Mouse (Mus musculus) central nervous system, embryonic 11.5 days (tissue): Measurements from ENCODE around the gene Magel2. TPM values are rescaled to one million over a fixed set of nuclear protein-coding genes. Genes with fewer than 3 reads are reported as not detected.

ENCODE experiments used
- polyA plus RNA-seq: library from polyadenylated mRNA; depleted of rRNA; stranded (reverse); fragments of >200 nt; gene quantifications from 2 replicates; pipeline ENCODE4 v1.2.3, GENCODE M21; 2012; rRNA removed

Gene Magel2
- polyA plus RNA-seq = 15.1 and 21.1 TPM in 2 replicates

DNA sequence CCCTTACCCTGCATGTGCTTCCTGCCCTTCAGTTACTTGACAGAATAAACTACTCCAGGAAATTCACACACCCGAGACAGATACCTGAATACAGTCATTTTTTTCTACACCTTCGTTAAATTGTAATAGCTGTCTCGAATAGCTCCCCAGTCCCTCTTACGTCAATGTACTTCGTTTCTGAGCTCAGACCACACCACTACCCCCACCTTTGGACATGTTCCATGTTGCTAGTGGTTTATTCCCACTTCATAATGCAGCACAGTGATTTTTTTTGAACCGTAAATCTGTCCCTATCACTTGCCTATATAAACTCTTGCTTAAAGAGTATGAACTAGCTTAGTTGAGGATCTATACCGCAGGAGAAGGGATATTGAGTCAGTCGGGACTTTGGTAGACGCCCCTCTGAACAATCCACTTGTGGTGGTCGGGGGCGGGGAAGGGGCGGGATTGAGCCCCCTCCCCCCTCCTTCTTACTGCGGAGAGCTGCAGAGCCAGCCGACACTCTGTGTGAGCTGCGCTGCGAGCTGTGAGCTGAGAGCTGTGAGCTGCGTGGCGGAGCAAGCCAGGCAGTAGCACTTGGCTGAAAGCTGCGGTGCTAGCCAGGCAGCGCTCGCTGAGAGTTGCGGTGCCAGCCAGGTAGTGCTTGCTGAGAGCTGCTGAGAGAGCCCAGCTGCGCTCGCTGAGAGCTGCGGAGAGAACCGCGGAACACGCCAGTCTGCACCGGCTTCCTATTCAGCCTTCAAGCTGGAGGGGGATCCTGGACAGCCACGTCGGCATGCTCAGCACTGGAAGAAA lies at the start of gene Magel2:
TSS of gene Magel2 (plus strand) at position 501 of the 795 bp plus-strand sequence.

DNA sequence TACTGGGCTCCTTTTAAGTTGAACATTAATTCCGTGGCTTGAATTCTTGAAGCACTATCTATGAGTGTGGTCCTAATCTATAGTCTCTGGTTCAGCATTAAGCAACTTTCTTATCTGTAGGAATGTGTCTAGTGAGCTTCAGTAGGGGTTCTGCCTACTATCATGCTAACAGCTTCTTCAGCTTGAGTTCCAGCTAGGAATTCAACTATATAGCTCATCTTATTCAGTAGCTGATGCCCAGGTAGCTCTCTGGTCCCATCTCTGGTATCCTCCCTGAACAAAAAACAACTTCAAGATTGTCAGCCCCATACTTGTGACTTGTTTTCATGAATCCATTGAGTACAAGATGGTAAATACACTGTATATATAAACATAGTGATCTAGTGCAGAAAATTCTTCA lies 30.5 kb upstream of the Magel2 start, which contains the start of gene Ndn:
TSS of gene Ndn (plus strand) at position 301 of the 400 bp plus-strand sequence.

DNA sequence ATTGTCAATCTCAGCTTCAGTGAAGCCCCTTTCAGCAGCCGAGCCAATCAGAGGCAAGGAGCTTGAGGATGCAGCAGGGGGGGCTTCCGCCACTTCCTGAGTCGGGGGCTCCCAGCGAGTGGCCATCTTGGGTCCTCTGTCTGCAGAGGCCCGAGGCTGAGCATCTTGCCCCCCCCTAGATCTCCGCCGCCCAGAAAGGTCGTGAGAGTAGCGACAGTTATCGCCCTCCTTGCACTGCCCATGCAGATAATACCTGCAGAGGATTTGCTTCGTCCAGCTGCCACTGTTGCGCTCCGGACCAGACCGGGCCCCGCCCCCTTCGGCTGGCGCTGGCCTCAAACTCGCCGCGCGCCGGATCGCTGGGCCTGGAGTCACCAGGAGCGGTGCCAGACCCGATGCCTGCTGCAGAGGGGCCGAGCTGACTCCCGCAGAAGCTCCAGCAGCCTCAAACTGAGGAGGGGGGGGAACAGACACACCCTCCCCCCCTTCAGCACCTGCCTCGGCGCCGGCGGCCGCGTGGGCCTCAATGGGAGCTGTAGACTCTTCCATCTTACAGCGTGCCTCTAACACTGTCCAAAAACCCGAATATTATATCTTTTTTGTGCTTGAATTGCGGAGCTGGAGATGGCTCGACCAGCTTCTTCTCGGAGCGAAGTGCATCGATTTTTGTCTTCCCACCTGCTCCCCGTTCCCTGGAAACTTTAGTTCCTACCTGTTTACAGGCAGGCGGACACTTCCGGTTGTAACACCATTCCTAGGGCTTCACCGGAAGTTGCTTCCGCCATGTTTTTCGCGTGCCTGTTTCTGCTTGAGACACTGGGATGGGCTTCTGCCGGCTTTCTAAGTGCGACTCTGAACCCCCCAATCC lies 42.9 kb downstream of the Magel2 start, which contains the start of gene Mkrn3:
TSS of gene Mkrn3 (minus strand) at position 647 of the 868 bp plus-strand sequence.

Other genes with a start within 250 kb of the Magel2 start
- gene Ndn, start 30.4 kb upstream of the Magel2 start, polyA plus RNA-seq = 103 and 125 TPM in 2 replicates
- 15.2 and 22.2 TPM in 2 replicates for gene Mkrn3, start 43.1 kb downstream of the Magel2 start, polyA plus RNA-seq
- 24.9 and 27.5 TPM in 2 replicates for gene Peg12, start 87.5 kb downstream of the Magel2 start, polyA plus RNA-seq